Mouse (Mus musculus): ENCODE measurements around the gene Gm26741.
"Not testable (repeated sequence)": the region's sequence is repeated elsewhere in the genome, so short reads cannot be mapped to it uniquely, and the experiment has no call there.

The Gm26741 gene

GRCm38 (mm10) chr10:52358467-52358866 is at the start of gene Gm26741:
Gene Gm26741 (plus strand): TSS chr10:52358767.
- no peak for DNase-seq

GRCm38 (mm10) chr10:52309196-52309595 is 49.4 kb upstream of the Gm26741 start:
- DNase-seq = peak; percentile 39 to 57

GRCm38 (mm10) chr10:52319506-52320286 is 38.9 kb upstream of the Gm26741 start:
- DNase-seq = no peak

GRCm38 (mm10) chr10:52321918-52322317 is 36.6 kb upstream of the Gm26741 start:
- DNase-seq = no peak

GRCm38 (mm10) chr10:52331007-52331406 is 27.6 kb upstream of the Gm26741 start:
- DNase-seq = peak in 1 of 2 experiments; percentile 36

GRCm38 (mm10) chr10:52343324-52343723 is 15.2 kb upstream of the Gm26741 start:
- DNase-seq = not testable (repeated sequence)

GRCm38 (mm10) chr10:52353184-52353583 is 5.4 kb upstream of the Gm26741 start:
- DNase-seq = no peak

- no peak for DNase-seq
Observed at GRCm38 (mm10) chr10:52360241-52360735, 1.7 kb downstream of the Gm26741 start.

- DNase-seq = no peak
Observed at GRCm38 (mm10) chr10:52360862-52361609, 2.5 kb downstream of the Gm26741 start.

- no peak for DNase-seq
Observed at GRCm38 (mm10) chr10:52368376-52368775, 9.8 kb downstream of the Gm26741 start.

GRCm38 (mm10) chr10:52373834-52374233 is 15.3 kb downstream of the Gm26741 start:
- DNase-seq = no peak

GRCm38 (mm10) chr10:52374651-52375050 is 16.1 kb downstream of the Gm26741 start:
- no peak for DNase-seq

GRCm38 (mm10) chr10:52376422-52376821 is 17.9 kb downstream of the Gm26741 start:
- DNase-seq = no peak

- DNase-seq = no peak
Observed at GRCm38 (mm10) chr10:52377813-52378212, 19.2 kb downstream of the Gm26741 start.

- no peak for DNase-seq
Observed at GRCm38 (mm10) chr10:52381321-52381801, 22.8 kb downstream of the Gm26741 start.

GRCm38 (mm10) chr10:52381845-52382591 is 23.5 kb downstream of the Gm26741 start, which contains the start of gene Gopc:
Gene Gopc (minus strand): TSS chr10:52382124.
- peak; percentile 98 to 99 for DNase-seq

GRCm38 (mm10) chr10:52383022-52383421 is 24.5 kb downstream of the Gm26741 start:
- DNase-seq = no peak

GRCm38 (mm10) chr10:52383522-52383921 is 25.0 kb downstream of the Gm26741 start:
- no peak for DNase-seq

GRCm38 (mm10) chr10:52384823-52385610 is 26.4 kb downstream of the Gm26741 start:
- DNase-seq = peak; percentile 38 to 66

GRCm38 (mm10) chr10:52387192-52387591 is 28.6 kb downstream of the Gm26741 start:
- DNase-seq = no peak

GRCm38 (mm10) chr10:52388922-52389430 is 30.4 kb downstream of the Gm26741 start, which contains the start of gene Nepn:
Gene Nepn (plus strand): TSS chr10:52388972.
- DNase-seq = no peak

- no peak for DNase-seq
Observed at GRCm38 (mm10) chr10:52389438-52389837, 30.9 kb downstream of the Gm26741 start.

Data from lung, postnatal 4 days (tissue).